Mouse (Mus musculus): ENCODE results near the gene Hist1h4c. TPM values are rescaled to one million over a fixed set of nuclear protein-coding genes. Genes with fewer than 3 reads are reported as not detected.

Gene Hist1h4c
- polyA plus RNA-seq, 1 experiment from 2014 or later: 6.0 TPM

DNA sequence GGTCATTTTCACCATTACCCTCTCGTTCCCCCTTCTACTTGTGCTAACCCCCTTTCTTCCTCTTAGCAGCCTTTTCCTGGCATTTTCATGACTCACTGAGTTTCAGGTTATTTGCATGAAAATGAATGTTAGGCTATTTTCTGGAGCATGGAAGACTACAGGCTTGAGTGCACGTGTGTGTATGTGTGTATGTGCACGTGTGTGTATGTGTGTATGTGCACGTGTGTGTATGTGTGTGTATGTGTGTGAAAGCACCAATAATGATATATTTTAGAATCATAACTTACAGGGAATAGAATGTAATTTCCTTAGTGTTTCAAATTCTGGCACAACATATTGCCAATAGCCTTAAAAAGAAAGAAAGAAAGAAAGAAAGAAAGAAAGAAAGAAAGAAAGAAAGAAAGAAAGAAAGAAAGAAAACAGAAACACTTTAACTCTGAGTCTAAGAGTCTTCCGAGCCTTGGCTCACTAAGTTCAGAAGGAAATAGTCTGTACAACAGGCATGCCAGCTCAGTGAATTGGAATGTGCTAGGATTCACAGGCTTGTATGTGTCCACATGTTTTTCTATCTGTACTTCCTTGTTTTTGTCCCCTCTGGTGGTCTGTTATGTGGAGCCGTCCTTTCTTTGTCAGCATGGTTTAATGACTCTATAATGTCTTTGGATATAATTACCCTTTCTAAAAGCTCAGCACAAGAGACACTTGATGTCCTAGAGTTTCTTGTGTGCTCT, 38.5 kb downstream of the Hist1h4c start:
- ATAC-seq (replicated peaks; ENCODE audit: low FRiP score): no peak

More for the DNA sequence above, 38.5 kb downstream of the Hist1h4c start:
- Histone ChIP-seq H3K9me3 (ENCODE audit: control insufficient read depth, low read length) (no peaks in the 10 kb centered on the region), H3K9ac (ENCODE audit: low read length) (no peak overlapping the region), H3K4me1 (replicated peaks; ENCODE audit: control insufficient read depth, insufficient read depth, low read length) (no peaks in the 10 kb centered on the region), H3K27ac (ENCODE audit: low read depth, low read length) (no peak overlapping the region), H3K4me3 (ENCODE audit: low read depth, low read length) (no peak overlapping the region), H3K4me2 (ENCODE audit: low read depth, low read length, severe bottlenecking) (no peak overlapping the region), H3K36me3 (ENCODE audit: control insufficient read depth, insufficient read depth, low read length) (no peaks in the 10 kb centered on the region), H3K27me3 (ENCODE audit: control insufficient read depth, insufficient read depth, low read length) (no peaks in the 10 kb centered on the region)
- DNase-seq (ENCODE audit: low spot score): no peak
- 77% methylated on average over 6 of the region's 6 CpGs for WGBS

Small RNAs within 50 kb of the gene (microRNA-seq; reads per million reads assigned to microRNA genes)
- not detected for gene Gm44314 (ENCODE audit: insufficient number of aligned reads)
- not detected for gene Gm44350 (ENCODE audit: insufficient number of aligned reads)

Other genes with a start within 250 kb of the Hist1h4c start
- gene Btn1a1, start 232.6 kb downstream of the Hist1h4c start, polyA plus RNA-seq (2014; fragmentation: Nextera tagmentation; extraction: Ambion mirVana): 0.17 and 0.19 TPM in 2 replicates
- gene Btn2a2, start 209.6 kb downstream of the Hist1h4c start, polyA plus RNA-seq (2014; fragmentation: Nextera tagmentation; extraction: Ambion mirVana): 0.48 and 0.59 TPM in 2 replicates
- gene Hist1h4h, start 167.4 kb downstream of the Hist1h4c start, polyA plus RNA-seq (2014; fragmentation: Nextera tagmentation; extraction: Ambion mirVana): 2.0 and 4.9 TPM in 2 replicates
- 7.7 and 9.3 TPM in 2 replicates for gene Hist1h2af, start 164.5 kb downstream of the Hist1h4c start, polyA plus RNA-seq (2014; fragmentation: Nextera tagmentation; extraction: Ambion mirVana)
- gene Hist1h3g, start 163.0 kb downstream of the Hist1h4c start, polyA plus RNA-seq (2014; fragmentation: Nextera tagmentation; extraction: Ambion mirVana): 5.2 and 5.7 TPM in 2 replicates
- gene Hist1h2bh, start 155.1 kb downstream of the Hist1h4c start, polyA plus RNA-seq (2014; fragmentation: Nextera tagmentation; extraction: Ambion mirVana): 0.85 and 1.2 TPM in 2 replicates
- 0.92 and 1.4 TPM in 2 replicates for gene Hist1h3f, start 154.4 kb downstream of the Hist1h4c start, polyA plus RNA-seq (2014; fragmentation: Nextera tagmentation; extraction: Ambion mirVana)
- 1.2 and 1.3 TPM in 2 replicates for gene Hist1h4f, start 146.8 kb downstream of the Hist1h4c start, polyA plus RNA-seq (2014; fragmentation: Nextera tagmentation; extraction: Ambion mirVana)
- gene Hist1h1d, start 145.2 kb downstream of the Hist1h4c start, polyA plus RNA-seq (2014; fragmentation: Nextera tagmentation; extraction: Ambion mirVana): 0.87 and 0.92 TPM in 2 replicates
- gene Hist1h3e, start 136.1 kb downstream of the Hist1h4c start, polyA plus RNA-seq (2014; fragmentation: Nextera tagmentation; extraction: Ambion mirVana): 6.7 and 10.4 TPM in 2 replicates
- 96.4 and 102 TPM in 2 replicates for gene Hist1h2ae, start 127.2 kb downstream of the Hist1h4c start, polyA plus RNA-seq (2014; fragmentation: Nextera tagmentation; extraction: Ambion mirVana)
- 7.4 and 10.0 TPM in 2 replicates for gene Hist1h2bg, start 127.1 kb downstream of the Hist1h4c start, polyA plus RNA-seq (2014; fragmentation: Nextera tagmentation; extraction: Ambion mirVana)
- 4.5 and 5.9 TPM in 2 replicates for gene Hist1h2bf, start 124.3 kb downstream of the Hist1h4c start, polyA plus RNA-seq (2014; fragmentation: Nextera tagmentation; extraction: Ambion mirVana)
- gene Hist1h2ad, start 124.1 kb downstream of the Hist1h4c start, polyA plus RNA-seq (2014; fragmentation: Nextera tagmentation; extraction: Ambion mirVana): 2.5 and 3.0 TPM in 2 replicates
- gene Hist1h3d, start 122.7 kb downstream of the Hist1h4c start, polyA plus RNA-seq (2014; fragmentation: Nextera tagmentation; extraction: Ambion mirVana): 11.9 and 13.9 TPM in 2 replicates
- 132 and 133 TPM in 2 replicates for gene Hist1h4d, start 116.9 kb downstream of the Hist1h4c start, polyA plus RNA-seq (2014; fragmentation: Nextera tagmentation; extraction: Ambion mirVana)
- 4.0 and 4.6 TPM in 2 replicates for gene Hist1h2be, start 77.3 kb downstream of the Hist1h4c start, polyA plus RNA-seq (2014; fragmentation: Nextera tagmentation; extraction: Ambion mirVana)
- gene Hist1h1e, start 75.9 kb downstream of the Hist1h4c start, polyA plus RNA-seq (2014; fragmentation: Nextera tagmentation; extraction: Ambion mirVana): 27.3 and 27.7 TPM in 2 replicates
- gene Hist1h2ac, start 14.5 kb downstream of the Hist1h4c start, polyA plus RNA-seq (2014; fragmentation: Nextera tagmentation; extraction: Ambion mirVana): 1.1 and 1.2 TPM in 2 replicates
- gene Hist1h2bc, start 14.3 kb downstream of the Hist1h4c start, polyA plus RNA-seq (2014; fragmentation: Nextera tagmentation; extraction: Ambion mirVana): 23.4 and 25.3 TPM in 2 replicates
- 0.51 TPM in 1 of 2 replicates, not detected in the other for gene Hist1h1t, start 2.6 kb downstream of the Hist1h4c start, polyA plus RNA-seq (2014; fragmentation: Nextera tagmentation; extraction: Ambion mirVana)
- gene Hfe, start 12.4 kb upstream of the Hist1h4c start, polyA plus RNA-seq (2014; fragmentation: Nextera tagmentation; extraction: Ambion mirVana): 2.2 TPM in 2 replicates
- 14.5 and 15.2 TPM in 2 replicates for gene Hist1h1c, start 40.4 kb upstream of the Hist1h4c start, polyA plus RNA-seq (2014; fragmentation: Nextera tagmentation; extraction: Ambion mirVana)
- gene Hist1h3c, start 47.1 kb upstream of the Hist1h4c start, polyA plus RNA-seq (2014; fragmentation: Nextera tagmentation; extraction: Ambion mirVana): 8.7 and 10.6 TPM in 2 replicates
- gene Hist1h2bb, start 48.3 kb upstream of the Hist1h4c start, polyA plus RNA-seq (2014; fragmentation: Nextera tagmentation; extraction: Ambion mirVana): 2.6 and 3.4 TPM in 2 replicates
- 59.7 and 63.1 TPM in 2 replicates for gene Hist1h2ab, start 52.7 kb upstream of the Hist1h4c start, polyA plus RNA-seq (2014; fragmentation: Nextera tagmentation; extraction: Ambion mirVana)
- 11.7 and 15.4 TPM in 2 replicates for gene Hist1h3b, start 53.8 kb upstream of the Hist1h4c start, polyA plus RNA-seq (2014; fragmentation: Nextera tagmentation; extraction: Ambion mirVana)
- 4.7 and 5.9 TPM in 2 replicates for gene Hist1h4b, start 58.6 kb upstream of the Hist1h4c start, polyA plus RNA-seq (2014; fragmentation: Nextera tagmentation; extraction: Ambion mirVana)
- gene Hist1h4a, start 62.8 kb upstream of the Hist1h4c start, polyA plus RNA-seq (2014; fragmentation: Nextera tagmentation; extraction: Ambion mirVana): 0.95 TPM in 1 of 2 replicates, not detected in the other
- 2.9 and 5.4 TPM in 2 replicates for gene Hist1h3a, start 63.9 kb upstream of the Hist1h4c start, polyA plus RNA-seq (2014; fragmentation: Nextera tagmentation; extraction: Ambion mirVana)
- gene Hist1h1a, start 65.2 kb upstream of the Hist1h4c start, polyA plus RNA-seq (2014; fragmentation: Nextera tagmentation; extraction: Ambion mirVana): 2.7 and 4.0 TPM in 2 replicates
- gene Trim38, start 71.5 kb upstream of the Hist1h4c start, polyA plus RNA-seq (2014; fragmentation: Nextera tagmentation; extraction: Ambion mirVana): 0.13 TPM in 1 of 2 replicates, not detected in the other
- not detected in 2 replicates for gene Slc17a2, start 108.5 kb upstream of the Hist1h4c start, polyA plus RNA-seq (2014; fragmentation: Nextera tagmentation; extraction: Ambion mirVana)
- gene Slc17a3, start 141.0 kb upstream of the Hist1h4c start, polyA plus RNA-seq (2014; fragmentation: Nextera tagmentation; extraction: Ambion mirVana): not detected in 2 replicates
- not detected in 2 replicates for gene Slc17a1, start 169.3 kb upstream of the Hist1h4c start, polyA plus RNA-seq (2014; fragmentation: Nextera tagmentation; extraction: Ambion mirVana)
- gene Slc17a4, start 216.6 kb upstream of the Hist1h4c start, polyA plus RNA-seq (2014; fragmentation: Nextera tagmentation; extraction: Ambion mirVana): not detected in 2 replicates
- gene Hist1h2ba, start 235.7 kb upstream of the Hist1h4c start, polyA plus RNA-seq (2014; fragmentation: Nextera tagmentation; extraction: Ambion mirVana): not detected in 2 replicates
- gene Hist1h2aa, start 236.0 kb upstream of the Hist1h4c start, polyA plus RNA-seq (2014; fragmentation: Nextera tagmentation; extraction: Ambion mirVana): not detected in 2 replicates

Data from forebrain, embryonic 11.5 days (tissue).